Mouse (Mus musculus) left cerebral cortex, postnatal 14 days (tissue): ENCODE results near the gene Pou2f3. TPM values are rescaled to one million over a fixed set of nuclear protein-coding genes. Genes with fewer than 3 reads are reported as not detected.

Experiments used
- DNase-seq, 2 experiments: peaks; one replicate each; pipeline ENCODE4 v3.0.0; 2021 to 2022; ENCODE audit warnings: low spot score in 2 of 2, mixed read lengths in 1 of 2
- intact Hi-C: fragments of 180-260 bp; cut with DNase I; formaldehyde crosslinking; loops from one replicate; pipeline ENCODE4 v1.15.1; 2025
- total RNA-seq, 2 experiments: library from RNA; stranded (reverse); gene quantifications; 2 replicates each; pipeline ENCODE4 v1.2.3; 2021

Gene Pou2f3
- total RNA-seq, 2 experiments from 2014 or later, result not detected

- no peak for DNase-seq
- intact Hi-C loops, result no loop called here
Observed at GRCm38 (mm10) chr9:43116997-43117336, 93.2 kb downstream of the Pou2f3 start.

DNA sequence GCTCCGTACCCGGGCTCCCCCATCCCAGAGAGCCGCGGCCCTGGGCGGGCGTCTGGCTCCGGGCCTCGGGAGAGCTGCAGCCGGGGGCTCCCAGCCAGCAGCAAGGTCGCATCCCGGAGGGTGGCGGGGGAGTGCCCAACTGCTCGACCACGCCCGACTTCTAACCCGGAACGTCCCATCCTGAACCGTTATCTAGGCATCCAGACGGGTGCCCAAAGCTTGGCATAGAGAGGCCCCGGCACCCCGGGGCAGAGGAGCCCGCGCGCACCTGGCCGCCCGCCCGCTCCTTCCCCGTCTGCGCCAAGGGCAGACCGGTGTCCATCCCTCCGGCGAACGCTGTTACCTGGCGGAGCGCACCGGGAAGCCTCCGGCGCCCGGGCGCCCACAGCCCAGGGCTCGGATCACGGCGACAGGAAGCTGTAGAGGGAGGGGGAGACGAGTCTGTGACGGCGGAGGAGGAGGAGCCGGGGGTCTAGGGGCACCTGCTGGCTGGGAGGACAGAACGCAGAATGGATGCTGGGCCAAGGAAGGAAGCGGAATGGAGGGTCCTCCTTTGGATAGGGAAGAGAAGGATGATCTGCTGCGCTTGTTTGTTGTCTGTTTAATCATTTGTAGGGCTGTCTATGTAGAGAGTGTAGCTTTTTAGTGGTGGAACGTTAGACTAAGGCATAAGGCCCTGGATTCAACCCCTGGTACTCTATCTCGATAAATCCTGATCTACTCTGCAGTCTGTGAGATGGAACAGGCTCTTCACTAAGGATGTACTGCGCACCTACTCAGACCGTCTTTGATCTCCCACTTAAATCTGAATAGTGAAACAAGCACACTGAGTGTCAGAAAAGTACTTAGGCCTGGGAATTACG is 93.8 kb downstream of the Pou2f3 start, which contains the start of gene Tmem136:
TSS of gene Tmem136 (minus strand) at position 437 of the 863 bp plus-strand sequence.
- DNase-seq, result peak in 1 of 2 experiments; percentile 67
- intact Hi-C loops, result no loop called here

- DNase-seq, result no peak
- intact Hi-C loops, result no loop called here
Observed at GRCm38 (mm10) chr9:43115431-43116133, 94.6 kb downstream of the Pou2f3 start.

- intact Hi-C loops, result no loop called here
- no peak for DNase-seq
Observed at GRCm38 (mm10) chr9:43114833-43115232, 95.3 kb downstream of the Pou2f3 start.

DNA sequence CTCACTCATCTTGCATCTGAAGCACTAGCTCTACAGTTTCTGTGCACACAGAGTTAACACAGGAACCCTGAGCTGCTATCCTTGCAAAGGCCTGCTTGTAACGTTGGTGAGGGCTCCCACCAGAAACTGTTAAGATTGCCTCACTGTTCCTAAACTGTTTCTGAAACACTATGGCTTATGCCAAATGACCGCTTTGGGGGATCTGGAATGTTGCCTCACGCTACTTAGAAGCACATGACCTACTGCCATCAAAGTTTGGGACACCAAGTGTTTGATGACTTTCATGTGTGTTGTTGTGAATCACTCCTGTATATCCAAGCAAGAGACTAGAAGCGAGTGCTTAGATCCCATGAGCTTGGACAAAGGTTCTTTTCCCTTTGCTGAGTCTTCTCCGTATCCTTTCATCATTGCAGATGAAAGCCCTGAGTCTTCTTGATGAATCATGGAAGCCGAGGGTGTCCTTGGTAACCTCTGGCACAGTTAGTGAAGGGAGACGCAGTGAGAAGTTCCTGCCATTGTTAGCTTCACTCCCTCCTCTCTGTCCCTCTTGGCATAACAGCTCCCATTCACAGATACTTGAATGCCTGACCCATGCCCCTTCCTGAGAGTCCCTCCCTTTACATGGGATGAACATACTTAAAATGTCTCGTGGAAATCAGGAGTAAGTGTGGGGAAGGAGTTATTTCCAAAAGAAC is 99.7 kb downstream of the Pou2f3 start:
- intact Hi-C loops, result no loop called here
- DNase-seq, result no peak

DNA sequence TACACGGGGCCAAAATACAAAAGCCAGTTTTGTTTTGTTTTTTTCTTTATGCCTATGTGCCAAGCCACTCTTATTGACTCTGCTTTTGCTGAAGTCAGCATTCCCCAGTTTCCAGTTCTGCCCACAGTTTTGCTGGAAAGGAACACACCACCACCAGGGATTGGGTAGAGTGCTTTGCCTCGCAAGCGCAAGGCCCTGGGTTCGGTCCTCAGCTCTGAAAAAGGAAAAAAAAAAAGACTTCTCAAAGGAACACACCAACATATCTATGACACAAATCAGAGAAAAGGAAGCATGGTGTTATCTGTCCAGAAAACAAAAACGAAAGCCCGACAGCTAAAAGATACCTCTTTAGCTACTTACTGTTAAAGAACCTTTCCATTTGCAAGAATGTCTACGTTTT is 101.0 kb downstream of the Pou2f3 start:
- DNase-seq, result no peak
- intact Hi-C loops, result no loop called here

DNA sequence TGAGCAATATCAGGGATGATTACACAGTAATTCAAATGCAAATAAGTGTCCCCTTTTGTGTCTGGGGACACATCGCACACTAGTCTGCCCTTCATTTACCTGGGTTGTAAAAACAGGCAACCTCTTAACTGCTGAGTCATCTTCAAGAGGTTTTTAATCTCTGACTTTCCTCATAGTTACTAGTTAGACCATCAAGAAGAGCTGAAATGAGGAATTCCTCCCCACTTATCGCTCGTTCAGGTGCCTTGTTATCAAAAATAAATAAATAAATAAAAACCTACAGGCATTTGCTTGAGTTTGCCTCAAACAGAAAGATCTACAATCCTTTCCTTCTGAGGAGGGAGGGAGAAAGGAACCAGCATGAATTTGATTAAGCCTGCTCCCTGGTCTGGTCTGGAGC is 101.4 kb downstream of the Pou2f3 start:
- intact Hi-C loops, result no loop called here
- no peak for DNase-seq

DNA sequence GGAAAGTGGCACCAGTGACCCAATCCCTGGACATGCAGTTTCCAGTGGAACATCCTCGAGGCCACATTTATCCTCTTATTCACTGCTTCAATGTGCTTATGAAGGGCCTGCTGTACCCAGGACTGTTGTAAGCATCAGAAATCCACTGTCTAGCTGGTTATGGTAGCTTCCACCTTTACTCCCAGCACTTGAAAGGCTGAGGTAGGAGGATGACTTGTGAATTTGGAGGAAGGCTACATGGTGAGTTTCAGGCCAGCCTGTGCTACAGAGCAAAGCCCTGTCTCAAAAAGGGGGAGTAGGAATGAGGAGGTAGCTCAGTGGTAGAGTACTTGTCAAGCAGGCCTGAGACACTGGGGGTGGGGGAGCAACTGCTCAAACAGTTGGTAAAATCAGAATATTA is 102.1 kb downstream of the Pou2f3 start:
- intact Hi-C loops, result no loop called here
- DNase-seq, result no peak

- no peak for DNase-seq
- intact Hi-C loops, result loop anchor here (2.0 kb wide), 1 partner anchor 107 kb away; no protein-coding TSS in a partner anchor
Observed at GRCm38 (mm10) chr9:43107555-43107954, 102.6 kb downstream of the Pou2f3 start.

GRCm38 (mm10) chr9:43107187-43107517 is 103.0 kb downstream of the Pou2f3 start, which contains the start of gene Arhgef12:
Gene Arhgef12 (minus strand): TSS chr9:43107239.
- peak; percentile 60 to 80 for DNase-seq
- intact Hi-C loops, result loop anchor here (2.0 kb wide), 1 partner anchor 106 kb away; no protein-coding TSS in a partner anchor

GRCm38 (mm10) chr9:43106426-43107186 is 103.6 kb downstream of the Pou2f3 start:
- intact Hi-C loops, result loop anchor here (2.0 kb wide), 1 partner anchor 106 kb away; no protein-coding TSS in a partner anchor
- DNase-seq, result peak in 1 of 2 experiments; percentile 40

- intact Hi-C loops, result loop anchor here (2.0 kb wide), 1 partner anchor 105 kb away; no protein-coding TSS in a partner anchor
- DNase-seq, result peak; percentile 90 to 92
Observed at GRCm38 (mm10) chr9:43105664-43106361, 104.4 kb downstream of the Pou2f3 start.

GRCm38 (mm10) chr9:43104873-43105663 is 105.1 kb downstream of the Pou2f3 start:
- intact Hi-C loops, result no loop called here

GRCm38 (mm10) chr9:43104526-43104872 is 105.7 kb downstream of the Pou2f3 start:
- intact Hi-C loops, result no loop called here
- no peak for DNase-seq

More at GRCm38 (mm10) chr9:43104873-43105663, 105.1 kb downstream of the Pou2f3 start:
- no peak for DNase-seq

- intact Hi-C loops, result no loop called here
- no peak for DNase-seq
Observed at GRCm38 (mm10) chr9:43103675-43104299, 106.4 kb downstream of the Pou2f3 start.

GRCm38 (mm10) chr9:43102931-43103330 is 107.2 kb downstream of the Pou2f3 start:
- intact Hi-C loops, result no loop called here
- no peak for DNase-seq

DNA sequence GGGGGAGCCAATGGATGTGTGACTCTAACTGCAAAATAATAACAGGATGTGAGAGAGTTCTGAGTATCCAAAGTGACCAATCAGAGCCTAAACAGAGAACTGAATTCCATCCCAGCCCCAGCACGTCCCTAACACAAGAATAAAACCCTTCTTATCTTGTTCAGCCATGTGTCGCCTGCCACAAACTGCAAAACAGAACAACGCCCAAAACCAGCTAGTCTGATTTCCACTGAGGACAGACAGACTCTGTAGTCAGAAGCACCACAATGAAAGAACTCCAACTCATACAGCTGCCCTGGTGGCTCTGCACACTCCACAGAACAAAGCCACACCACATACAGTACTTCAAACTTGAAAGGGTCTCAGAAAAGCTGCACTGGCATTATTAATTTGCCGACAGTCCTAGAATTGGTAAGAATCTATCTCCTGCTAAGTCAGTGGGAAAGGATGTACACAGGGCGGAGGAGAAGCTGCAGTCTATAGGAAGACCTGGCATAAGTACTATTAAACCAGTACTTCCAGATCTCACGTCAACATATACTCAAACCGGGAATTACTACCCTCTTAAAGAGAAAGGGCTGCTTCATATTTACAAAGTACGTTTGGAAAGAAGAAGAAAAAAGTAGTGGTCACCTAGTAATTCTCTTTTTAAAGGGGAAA is 108.1 kb downstream of the Pou2f3 start:
- DNase-seq, result no peak
- intact Hi-C loops, result no loop called here
